Mouse (Mus musculus) lung, postnatal 0 days (tissue): Measurements from ENCODE around the gene Srsf5. TPM values are rescaled to one million over a fixed set of nuclear protein-coding genes. Genes with fewer than 3 reads are reported as not detected.

Source experiments
- ATAC-seq: fragments of 200-750 bp; cut with Nextera tagmentation; 2 replicates; pipeline ENCODE4 v1.8.0; 2017; ENCODE audit warnings: moderate library complexity
- DNase-seq: peaks from one replicate; pipeline ENCODE4 v3.0.0-alpha.2; 2016; ENCODE audit warnings: low spot score
- H3K27ac ChIP-seq: fragments of 300-500 bp; sonication (generic); 2 replicates; pipeline ENCODE4 v1.5.1; 2014; ENCODE audit warnings: antibody characterized with exemption, mild to moderate bottlenecking, low read length, mixed read lengths
- H3K27me3 ChIP-seq: fragments of 300-500 bp; sonication (generic); replicated peaks from 2 replicates; pipeline ENCODE4 v1.6.1; 2014; ENCODE audit warnings: low read length, mixed read lengths; ENCODE audit not compliant: insufficient read depth
- H3K36me3 ChIP-seq: fragments of 300-500 bp; sonication (generic); 2 replicates; pipeline ENCODE4 v1.6.1; 2014; ENCODE audit warnings: low read length, mixed read lengths; ENCODE audit not compliant: insufficient read depth
- H3K4me1 ChIP-seq: fragments of 300-500 bp; sonication (generic); 2 replicates; pipeline ENCODE4 v1.6.1; 2014; ENCODE audit warnings: antibody characterized with exemption, low read depth, low read length, mixed read lengths; ENCODE audit not compliant: insufficient read depth
- H3K4me2 ChIP-seq: fragments of 300-500 bp; sonication (generic); replicated peaks from 2 replicates; pipeline ENCODE4 v1.6.1; 2014; ENCODE audit warnings: low read depth, mild to moderate bottlenecking, low read length, moderate library complexity, mixed read lengths
- H3K4me3 ChIP-seq: fragments of 300-500 bp; sonication (generic); 2 replicates; pipeline ENCODE4 v1.5.1; 2014; ENCODE audit warnings: low read depth, low read length
- H3K9ac ChIP-seq: fragments of 300-500 bp; sonication (generic); replicated peaks from 2 replicates; pipeline ENCODE4 v1.6.1; 2014; ENCODE audit warnings: low read depth, mild to moderate bottlenecking
- H3K9me3 ChIP-seq: fragments of 300-500 bp; sonication (generic); 2 replicates; pipeline ENCODE4 v1.6.1; 2016; ENCODE audit warnings: low read length, mixed read lengths
- CTCF ChIP-seq: IDR thresholded peaks from 2 replicates; pipeline ENCODE4 v1.5.1; 2016; ENCODE audit warnings: antibody characterized with exemption, mild to moderate bottlenecking
- EP300 ChIP-seq: IDR thresholded peaks from 2 replicates; pipeline ENCODE4 v1.6.1; 2016; ENCODE audit warnings: antibody characterized with exemption, mild to moderate bottlenecking, control low read depth
- WGBS: fragments of 180-500 bp; shearing (Covaris S2); extraction: QIAGEN DNeasy Blood & Tissue Kit; methylation state at CpG from one replicate; pipeline ENCODE4 v1.1.7; 2014; 5-methylcytosine and 5-hydroxymethylcytosine counted together
- polyA plus RNA-seq: library from polyadenylated mRNA; unstranded; fragments of >200 nt; fragmentation: Nextera tagmentation; extraction: Ambion mirVana; gene quantifications from 2 replicates; pipeline ENCODE4 v1.2.1, GENCODE M21; 2015

Srsf5 gene
- 442 and 529 TPM in 2 replicates for polyA plus RNA-seq

GRCm38 (mm10) chr12:80945334-80945995 lies at the start of gene Srsf5:
TSS of gene Srsf5 (plus strand) at chr12:80945504.
- peak; percentile 89 for ATAC-seq

GRCm38 (mm10) chr12:80909631-80910030 lies 35.7 kb upstream of the Srsf5 start:
- H3K27me3 ChIP-seq, result no peaks in the 10 kb centered on the region
- ATAC-seq, result no peak
- H3K9ac ChIP-seq, result no peak overlapping the region
- H3K36me3 ChIP-seq, result no peaks in the 10 kb centered on the region
- 65% methylated on average over 8 of the region's 8 CpGs for WGBS
- H3K9me3 ChIP-seq, result no peaks in the 10 kb centered on the region
- DNase-seq, result no peak
- no peak overlapping the region for H3K4me2 ChIP-seq
- H3K27ac ChIP-seq, result no peak overlapping the region
- no peaks in the 10 kb centered on the region for H3K4me1 ChIP-seq
- no peak overlapping the region for H3K4me3 ChIP-seq
- TF ChIP-seq CTCF (no peak), EP300 (no peak)

More at GRCm38 (mm10) chr12:80945334-80945995, at the start of gene Srsf5:
- Histone ChIP-seq H3K4me3 (peak within 1 kb of the TSS; percentile 100), H3K4me1 (no peaks in the 10 kb centered on the region), H3K36me3 (peaks cover 21% of the 10 kb centered on the region), H3K27me3 (no peaks in the 10 kb centered on the region), H3K27ac (peak within 1 kb of the TSS; percentile 100), H3K9me3 (no peaks in the 10 kb centered on the region), H3K9ac (peak within 1 kb of the TSS; percentile 100), H3K4me2 (peak within 1 kb of the TSS; percentile 68)
- DNase-seq, result peak; percentile 97
- TF ChIP-seq EP300, result peak; percentile 79
- TF ChIP-seq CTCF, result peak; percentile 67
- WGBS, result under 1% methylated on average over 42 of the region's 57 CpGs

GRCm38 (mm10) chr12:80917764-80918163 lies 27.5 kb upstream of the Srsf5 start:
- Histone ChIP-seq H3K4me3 (no peak overlapping the region), H3K4me2 (no peak overlapping the region), H3K9ac (no peak overlapping the region), H3K27me3 (no peaks in the 10 kb centered on the region), H3K27ac (no peak overlapping the region), H3K36me3 (no peaks in the 10 kb centered on the region), H3K9me3 (no peaks in the 10 kb centered on the region), H3K4me1 (no peaks in the 10 kb centered on the region)
- TF ChIP-seq CTCF, result peak; percentile 61
- no peak for TF ChIP-seq EP300
- 53% methylated on average over 7 of the region's 7 CpGs for WGBS
- no peak for ATAC-seq
- DNase-seq, result no peak

- H3K9ac ChIP-seq, result no peak overlapping the region
- 88% methylated on average over 5 of the region's 5 CpGs for WGBS
- TF ChIP-seq CTCF, result no peak
- no peak for TF ChIP-seq EP300
- no peak overlapping the region for H3K27ac ChIP-seq
- H3K4me2 ChIP-seq, result no peak overlapping the region
- no peak overlapping the region for H3K4me3 ChIP-seq
- DNase-seq, result no peak
- no peaks in the 10 kb centered on the region; the same call in 1 of the 2 replicates for H3K4me1 ChIP-seq
- ATAC-seq, result no peak
- no peaks in the 10 kb centered on the region for H3K27me3 ChIP-seq
- no peaks in the 10 kb centered on the region for H3K36me3 ChIP-seq
- H3K9me3 ChIP-seq, result no peaks in the 10 kb centered on the region
These were observed 24.0 kb upstream of the Srsf5 start for GRCm38 (mm10) chr12:80921301-80921700.

GRCm38 (mm10) chr12:80922869-80923268 lies 22.4 kb upstream of the Srsf5 start:
- Histone ChIP-seq H3K4me2 (peak overlapping the region; percentile 28), H3K9ac (no peak overlapping the region), H3K9me3 (no peaks in the 10 kb centered on the region), H3K4me3 (no peak overlapping the region), H3K27me3 (no peaks in the 10 kb centered on the region), H3K4me1 (no peaks in the 10 kb centered on the region; the same call in 1 of the 2 replicates), H3K36me3 (no peaks in the 10 kb centered on the region), H3K27ac (no peak overlapping the region)
- DNase-seq (peak; percentile 49), ATAC-seq (peak; percentile 56)
- 4% methylated on average over 7 of the region's 7 CpGs for whole genome bisulfite sequencing
- TF ChIP-seq CTCF, result no peak
- TF ChIP-seq EP300, result no peak

- no peaks in the 10 kb centered on the region for H3K27me3 ChIP-seq
- no peaks in the 10 kb centered on the region for H3K36me3 ChIP-seq
- ATAC-seq, result peak; percentile 60
- no peak overlapping the region for H3K9ac ChIP-seq
- peak overlapping the region; percentile 28; the same call in 1 of the 2 replicates for H3K4me2 ChIP-seq
- no peak overlapping the region for H3K27ac ChIP-seq
- WGBS, result 45% methylated on average over 5 of the region's 5 CpGs
- TF ChIP-seq CTCF (no peak), EP300 (no peak)
- H3K9me3 ChIP-seq, result no peaks in the 10 kb centered on the region
- no peak for DNase-seq
- no peak overlapping the region for H3K4me3 ChIP-seq
- H3K4me1 ChIP-seq, result no peaks in the 10 kb centered on the region; the same call in 1 of the 2 replicates
These were observed 21.7 kb upstream of the Srsf5 start for GRCm38 (mm10) chr12:80923602-80924001.
